14 mouse cellular contexts compared by ENCODE assay signal in genomic region chr11:97273613-97274012, GRCm38 (mm10). TPM values are rescaled to one million over a fixed set of nuclear protein-coding genes. Genes with fewer than 3 reads are reported as not detected.
DNase-seq lines count a peak whose midpoint lies in the region; ATAC-seq and TF ChIP-seq lines count a peak whose summit lies in the region.
"Had no signal": no experiment of that assay in that cellular context is flagged by ENCODE, and none has a peak within 500 bp of the region (broad histone marks: within the 10 kb centered on the region; RNA-seq: fewer than 3 reads in every experiment).

No protein-coding gene starts in this region.

- TF ChIP-seq CTCF in liver, postnatal 0 days (IDR thresholded peaks at IDR 0.05; ENCODE audit: low read depth) = peak; percentile 31
- TF ChIP-seq CTCF in MEL (IDR thresholded peaks at IDR 0.05 in 2 of 3, conservative IDR thresholded peaks at IDR 0.05 in 1 of 3; ENCODE audit: control insufficient read depth in 1 of 3, insufficient read depth in 1 of 3, low read depth in 2 of 3, low read length in 3 of 3, poor library complexity in 1 of 3, severe bottlenecking in 1 of 3) = peak in 2 of 3 experiments; percentile 24 to 43; a peak in 3 of 6 replicates

- no peak for TF ChIP-seq EP300 in liver, postnatal 0 days (IDR thresholded peaks at IDR 0.05; ENCODE audit: low read depth)
- no peak for TF ChIP-seq EP300 in MEL (IDR thresholded peaks at IDR 0.05; ENCODE audit: low read depth in 1 of 2, low read length in 2 of 2)

- no peaks in the 10 kb centered on the region for H3K36me3 ChIP-seq in liver, postnatal 0 days (replicated peaks; ENCODE audit: insufficient read depth, low read length)
- no peaks in the 10 kb centered on the region for H3K36me3 ChIP-seq in liver, embryonic 12.5 days
- H3K36me3 ChIP-seq in MEL (ENCODE audit: control insufficient read depth in 1 of 2, insufficient read depth in 2 of 2, low read length in 2 of 2) = peaks cover 5 to 17% of the 10 kb centered on the region in 2 experiments; a peak in 3 of 4 replicates
- H3K36me3 ChIP-seq: midbrain, embryonic 13.5 days; neural tube, embryonic 12.5 days had no signal

- H3K9ac ChIP-seq in liver, postnatal 0 days (replicated peaks) = no peak overlapping the region
- H3K9ac ChIP-seq in liver, embryonic 12.5 days = no peak overlapping the region
- H3K9ac ChIP-seq in MEL (ENCODE audit: control insufficient read depth, low read depth, low read length, poor library complexity, severe bottlenecking) = no peak overlapping the region
- H3K9ac ChIP-seq: midbrain, embryonic 13.5 days; neural tube, embryonic 12.5 days had no signal

- H3K27ac ChIP-seq in liver, postnatal 0 days (ENCODE audit: low read depth) = no peak overlapping the region
- no peak overlapping the region for H3K27ac ChIP-seq in liver, embryonic 12.5 days
- no peak overlapping the region for H3K27ac ChIP-seq in MEL (ENCODE audit: control insufficient read depth, low read depth, low read length)
- H3K27ac ChIP-seq: midbrain, embryonic 13.5 days; neural tube, embryonic 12.5 days had no signal

- no peak for DNase-seq in liver, postnatal 0 days
- peak; percentile 34 for DNase-seq in CD4-positive helper T cell, adult 2 months (ENCODE audit: low read depth, low spot score)
- peak; percentile 60 for DNase-seq in MEL (ENCODE audit: low read depth, low spot score)
- no peak for DNase-seq in gastrocnemius, postnatal 36 days
- no peak for DNase-seq in kidney, adult 9 months
- DNase-seq: adrenal gland, postnatal 36 days; cerebellum, adult 2 months; heart, postnatal 14 days; kidney, postnatal 36 days; lung, postnatal 14 days had no signal

- no peak for ATAC-seq in liver, postnatal 0 days
- no peak for ATAC-seq in liver, embryonic 12.5 days
- peak; percentile 29; the same call in 1 of the 2 replicates for ATAC-seq in megakaryocyte progenitor cell, adult 5-6 weeks (replicated peaks; ENCODE audit: poor library complexity)
- ATAC-seq: midbrain, embryonic 13.5 days had no signal

- peaks cover 56% of the 10 kb centered on the region for H3K79me2 ChIP-seq in MEL (ENCODE audit: control insufficient read depth, insufficient read depth, low read length, poor library complexity)

- TF ChIP-seq RAD21 in MEL (IDR thresholded peaks at IDR 0.05; ENCODE audit: low read depth, low read length) = no peak

- 74% methylated on average over 5 of the region's 5 CpGs for WGBS in liver, postnatal 0 days (ENCODE audit: insufficient replicate concordance)
- WGBS in liver, embryonic 12.5 days (ENCODE audit: insufficient replicate concordance) = 62% methylated on average over 5 of the region's 5 CpGs

- H3K4me1 ChIP-seq in liver, postnatal 0 days (ENCODE audit: insufficient read depth) = peaks cover 11% of the 10 kb centered on the region
- peaks cover 19% of the 10 kb centered on the region for H3K4me1 ChIP-seq in liver, embryonic 12.5 days
- H3K4me1 ChIP-seq in MEL (ENCODE audit: control insufficient read depth in 1 of 2, insufficient read depth in 2 of 2, low read length in 2 of 2) = peaks cover 2 to 15% of the 10 kb centered on the region in 2 experiments; a peak in 3 of 4 replicates

- H3K27me3 ChIP-seq in liver, postnatal 0 days (ENCODE audit: insufficient read depth, low read length) = no peaks in the 10 kb centered on the region
- H3K27me3 ChIP-seq in liver, embryonic 12.5 days (replicated peaks) = no peaks in the 10 kb centered on the region
- no peaks in the 10 kb centered on the region for H3K27me3 ChIP-seq in MEL (ENCODE audit: control insufficient read depth in 1 of 2, insufficient read depth in 2 of 2, low read length in 2 of 2)
- H3K27me3 ChIP-seq: midbrain, embryonic 13.5 days; neural tube, embryonic 12.5 days had no signal

- no peaks in the 10 kb centered on the region for H3K9me3 ChIP-seq in liver, postnatal 0 days (ENCODE audit: low read length)
- H3K9me3 ChIP-seq in liver, embryonic 12.5 days (replicated peaks) = no peaks in the 10 kb centered on the region
- no peaks in the 10 kb centered on the region for H3K9me3 ChIP-seq in MEL (replicated peaks; ENCODE audit: insufficient read depth, low read length)
- H3K9me3 ChIP-seq: midbrain, embryonic 13.5 days had no signal

- no peak overlapping the region for H3K4me3 ChIP-seq in liver, postnatal 0 days (ENCODE audit: low read depth, low read length)
- no peak overlapping the region for H3K4me3 ChIP-seq in liver, embryonic 12.5 days
- H3K4me3 ChIP-seq in MEL (ENCODE audit: control insufficient read depth in 1 of 2, insufficient read depth in 1 of 2, low read depth in 2 of 2, low read length in 2 of 2) = no peak overlapping the region
- H3K4me3 ChIP-seq: midbrain, embryonic 13.5 days; neural tube, embryonic 12.5 days had no signal

- intact Hi-C loops in gastrocnemius, postnatal 36 days (cut with DNase I) = no loop called here

- no peak for TF ChIP-seq POLR2A in MEL (IDR thresholded peaks at IDR 0.05; ENCODE audit: control insufficient read depth in 1 of 2, insufficient read depth in 1 of 2, low read depth in 1 of 2, low read length in 2 of 2, poor library complexity in 1 of 2)

- H3K4me2 ChIP-seq in liver, postnatal 0 days (ENCODE audit: low read depth, low read length) = no peak overlapping the region
- no peak overlapping the region for H3K4me2 ChIP-seq in liver, embryonic 12.5 days
- H3K4me2 ChIP-seq: midbrain, embryonic 13.5 days; neural tube, embryonic 12.5 days had no signal

TF ChIP-seq in MEL, 35 proteins besides CTCF, POLR2A, EP300 and RAD21:
- TF ChIP-seq ZMIZ1 (IDR thresholded peaks at IDR 0.05; ENCODE audit: low read depth, low read length) (no peak), ZNF384 (IDR thresholded peaks at IDR 0.05; ENCODE audit: low read depth, low read length) (peak; percentile 61)

RNA-seq across cellular contexts. Expression of gene Npepps, which starts 6.8 kb away (rescaled TPM):
- 11.3 and 16.5 TPM in 2 replicates for polyA plus RNA-seq in liver, postnatal 0 days (2015; fragmentation: Nextera tagmentation; extraction: Ambion mirVana)
- 27.1 and 31.3 TPM in 2 replicates for polyA plus RNA-seq in liver, embryonic 12.5 days (2016; fragmentation: Nextera tagmentation; extraction: Ambion mirVana)
- total RNA-seq in MEL (2012; rRNA removed) = 20.5 and 28.1 TPM in 2 replicates
- 10 to 100 TPM in 1 of 2 experiments, not detected in 1; 41.6 TPM for polyA plus RNA-seq in MEL (2012; ENCODE audit: insufficient read depth in 1 of 2, insufficient read length in 2 of 2, low read depth in 1 of 2, low replicate concordance in 2 of 2, missing spikeins in 1 of 2)
- 38.7 TPM in 2 replicates for total RNA-seq in megakaryocyte progenitor cell, adult 5-6 weeks (2015)
- total RNA-seq in megakaryocyte progenitor cell, adult 5-6 weeks (2017) = 24.6 and 27.9 TPM in 2 replicates
- total RNA-seq in gastrocnemius, postnatal 36 days (2021) = 10 to 100 TPM; 51.5 to 56.9 TPM

RNA-seq across cellular contexts. Expression of gene Mrpl45, which starts 41.9 kb away (rescaled TPM):
- 18.3 and 19.8 TPM in 2 replicates for polyA plus RNA-seq in liver, postnatal 0 days (2015; fragmentation: Nextera tagmentation; extraction: Ambion mirVana)
- 38.9 and 44.0 TPM in 2 replicates for polyA plus RNA-seq in liver, embryonic 12.5 days (2016; fragmentation: Nextera tagmentation; extraction: Ambion mirVana)
- 72.7 and 74.5 TPM in 2 replicates for total RNA-seq in MEL (2012; rRNA removed)
- 10 to 100 TPM in 1 of 2 experiments, not detected in 1; 65.0 TPM for polyA plus RNA-seq in MEL (2012; ENCODE audit: insufficient read depth in 1 of 2, insufficient read length in 2 of 2, low read depth in 1 of 2, low replicate concordance in 2 of 2, missing spikeins in 1 of 2)
- 34.7 and 43.6 TPM in 2 replicates for total RNA-seq in megakaryocyte progenitor cell, adult 5-6 weeks (2015)
- total RNA-seq in megakaryocyte progenitor cell, adult 5-6 weeks (2017) = 22.4 and 23.1 TPM in 2 replicates
- total RNA-seq in gastrocnemius, postnatal 36 days (2021) = 10 to 100 TPM; 33.5 to 37.9 TPM

Comparison
In these comparisons a context has a peak if more than half of its experiments do, and no peak if none do; other contexts are left out.
1. DNase-seq: peak in CD4-positive helper T cell, adult 2 months (single experiment) and MEL (single experiment); none in liver, postnatal 0 days (single experiment), gastrocnemius, postnatal 36 days (0 of 2) and kidney, adult 9 months (single experiment).